Mouse (Mus musculus) gastrocnemius, postnatal 14 days (tissue): Measurements from ENCODE around the gene Samd4. TPM values are rescaled to one million over a fixed set of nuclear protein-coding genes. Genes with fewer than 3 reads are reported as not detected.

Experiments used
- DNase-seq: peaks from one replicate; pipeline ENCODE4 v3.0.0; 2021; ENCODE audit warnings: mixed read lengths
- intact Hi-C: fragments of 180-260 bp; cut with DNase I; formaldehyde crosslinking; loops from one replicate; pipeline ENCODE4 v1.15.1; 2025; ENCODE audit warnings: low total_unique reads
- microRNA-seq, 2 experiments: library from miRNA; unstranded; fragments of <30 nt; microRNA quantifications; one replicate each; pipeline ENCODE4 v1.2.0; 2021
- total RNA-seq, 2 experiments: library from RNA; stranded (reverse); gene quantifications; 2 replicates each; pipeline ENCODE4 v1.2.3; 2021

Gene Samd4
- total RNA-seq, 2 experiments from 2014 or later = 29.2 to 42.4 TPM

- DNase-seq = no peak
- intact Hi-C loops = no loop called here
These were observed 254.0 kb downstream of the Samd4 start for GRCm38 (mm10) chr14:47136637-47137036.

GRCm38 (mm10) chr14:47138853-47139252 lies 256.2 kb downstream of the Samd4 start:
- DNase-seq = no peak
- intact Hi-C loops = no loop called here

GRCm38 (mm10) chr14:47144326-47144725 lies 261.7 kb downstream of the Samd4 start:
- intact Hi-C loops = no loop called here
- DNase-seq = no peak

- intact Hi-C loops = no loop called here
- DNase-seq = no peak
These were observed 268.7 kb downstream of the Samd4 start for GRCm38 (mm10) chr14:47151306-47151705.

- intact Hi-C loops = no loop called here
- no peak for DNase-seq
These were observed 271.6 kb downstream of the Samd4 start for GRCm38 (mm10) chr14:47154303-47154702.

Small RNAs within 50 kb of the gene (microRNA-seq; reads per million reads assigned to microRNA genes)
- gene Mir378c = 61.6 to 65.7 reads per million in 2 experiments

Other genes with a start within 250 kb of the Samd4 start
- gene Cdkn3, start 122.3 kb upstream of the Samd4 start, total RNA-seq = 1 to 10 TPM; 2.1 to 2.8 TPM
- gene Cnih1, start 94.4 kb upstream of the Samd4 start, total RNA-seq = 10 to 100 TPM; 48.8 to 52.7 TPM
- gene Gmfb, start 60.6 kb upstream of the Samd4 start, total RNA-seq = 10 to 100 TPM; 24.7 to 27.9 TPM
- 10 to 100 TPM; 38.2 to 39.0 TPM for gene Cgrrf1, start 50.7 kb upstream of the Samd4 start, total RNA-seq